Mouse (Mus musculus): Measurements from ENCODE around the gene Vinac1. TPM values are rescaled to one million over a fixed set of nuclear protein-coding genes. Genes with fewer than 3 reads are reported as not detected.

The Vinac1 gene
- polyA plus RNA-seq, 1 experiment, result 0.20 TPM

GRCm38 (mm10) chr2:129046172-129046845 is 1.7 kb downstream of the Vinac1 start:
- DNase-seq (ENCODE audit: extremely low spot score in 1 of 2, low spot score in 1 of 2), result no peak

- DNase-seq (ENCODE audit: extremely low spot score in 1 of 2, low spot score in 1 of 2), result no peak
Observed at GRCm38 (mm10) chr2:129040567-129040966, 7.4 kb downstream of the Vinac1 start.

- DNase-seq (ENCODE audit: extremely low spot score in 1 of 2, low spot score in 1 of 2), result peak in 1 of 2 experiments; percentile 13
Observed at GRCm38 (mm10) chr2:129038937-129039631, 8.9 kb downstream of the Vinac1 start.

GRCm38 (mm10) chr2:129038426-129038936 is 9.5 kb downstream of the Vinac1 start:
- DNase-seq (ENCODE audit: extremely low spot score in 1 of 2, low spot score in 1 of 2), result peak in 1 of 2 experiments; percentile 6

- DNase-seq (ENCODE audit: extremely low spot score in 1 of 2, low spot score in 1 of 2), result peak in 1 of 2 experiments; percentile 16
Observed at GRCm38 (mm10) chr2:129035381-129035780, 12.6 kb downstream of the Vinac1 start.

- DNase-seq (ENCODE audit: extremely low spot score in 1 of 2, low spot score in 1 of 2), result no peak
Observed at GRCm38 (mm10) chr2:129024820-129025219, 23.2 kb downstream of the Vinac1 start.

- DNase-seq (ENCODE audit: extremely low spot score in 1 of 2, low spot score in 1 of 2), result no peak
Observed at GRCm38 (mm10) chr2:129020106-129020505, 27.9 kb downstream of the Vinac1 start.

GRCm38 (mm10) chr2:129008867-129009266 is 39.1 kb downstream of the Vinac1 start:
- peak in 1 of 2 experiments; percentile 8 for DNase-seq (ENCODE audit: extremely low spot score in 1 of 2, low spot score in 1 of 2)

- DNase-seq (ENCODE audit: extremely low spot score in 1 of 2, low spot score in 1 of 2), result no peak
Observed at GRCm38 (mm10) chr2:129006194-129006749, 41.7 kb downstream of the Vinac1 start.

- no peak for DNase-seq (ENCODE audit: extremely low spot score in 1 of 2, low spot score in 1 of 2)
Observed at GRCm38 (mm10) chr2:129004872-129005271, 43.1 kb downstream of the Vinac1 start.

- no peak for DNase-seq (ENCODE audit: extremely low spot score in 1 of 2, low spot score in 1 of 2)
Observed at GRCm38 (mm10) chr2:128984746-128985145, 63.2 kb downstream of the Vinac1 start.

GRCm38 (mm10) chr2:128975572-128975971 is 72.4 kb downstream of the Vinac1 start:
- no peak for DNase-seq (ENCODE audit: extremely low spot score in 1 of 2, low spot score in 1 of 2)

Other genes starting within 250 kb of the Vinac1 start
- gene Tmem87b, start 230.1 kb downstream of the Vinac1 start, polyA plus RNA-seq (2012; rRNA removed), result 24.0 and 28.0 TPM in 2 replicates
- gene Fbln7, start 185.2 kb downstream of the Vinac1 start, polyA plus RNA-seq (2012; rRNA removed), result 1.6 and 1.9 TPM in 2 replicates
- gene Zc3h8, start 104.1 kb downstream of the Vinac1 start, polyA plus RNA-seq (2012; rRNA removed), result 8.4 and 9.3 TPM in 2 replicates
- 6.8 and 7.1 TPM in 2 replicates for gene Zc3h6, start 80.8 kb downstream of the Vinac1 start, polyA plus RNA-seq (2012; rRNA removed)
- gene Gm10762, start 80.4 kb downstream of the Vinac1 start, polyA plus RNA-seq (2012; rRNA removed), result 5.1 and 5.3 TPM in 2 replicates
- 30.1 and 30.8 TPM in 2 replicates for gene Ttl, start 17.8 kb upstream of the Vinac1 start, polyA plus RNA-seq (2012; rRNA removed)
- 27.8 and 29.3 TPM in 2 replicates for gene Polr1b, start 52.8 kb upstream of the Vinac1 start, polyA plus RNA-seq (2012; rRNA removed)
- gene Chchd5, start 81.5 kb upstream of the Vinac1 start, polyA plus RNA-seq (2012; rRNA removed), result 14.9 and 16.8 TPM in 2 replicates
- 159 and 177 TPM in 2 replicates for gene Slc20a1, start 150.6 kb upstream of the Vinac1 start, polyA plus RNA-seq (2012; rRNA removed)
- 0.26 and 0.34 TPM in 2 replicates for gene Ckap2l, start 249.0 kb upstream of the Vinac1 start, polyA plus RNA-seq (2012; rRNA removed)

Measured in frontal cortex, adult 2 months (tissue).